Mouse (Mus musculus) neural tube, embryonic 14.5 days (tissue): Measurements from ENCODE around the gene Esrp2. TPM values are rescaled to one million over a fixed set of nuclear protein-coding genes. Genes with fewer than 3 reads are reported as not detected.

Experiments
- ATAC-seq: fragments of 200-750 bp; cut with Nextera tagmentation; 2 replicates; pipeline ENCODE4 v1.8.0; 2017; ENCODE audit warnings: low read depth, mild to moderate bottlenecking, moderate TSS enrichment, moderate library complexity
- H3K27ac ChIP-seq: fragments of 300-500 bp; sonication (generic); 2 replicates; pipeline ENCODE4 v1.5.1; 2014; ENCODE audit warnings: low read depth, mild to moderate bottlenecking, control low read depth, low read length, moderate library complexity, mixed read lengths
- H3K27me3 ChIP-seq: fragments of 300-500 bp; sonication (generic); 2 replicates; pipeline ENCODE4 v1.6.1; 2014; ENCODE audit warnings: low read length; ENCODE audit not compliant: control insufficient read depth, insufficient read depth
- H3K36me3 ChIP-seq: fragments of 300-500 bp; sonication (generic); 2 replicates; pipeline ENCODE4 v1.6.1; 2014; ENCODE audit warnings: low read length, mixed read lengths; ENCODE audit not compliant: control insufficient read depth, insufficient read depth
- H3K4me1 ChIP-seq: fragments of 300-500 bp; sonication (generic); 2 replicates; pipeline ENCODE4 v1.6.1; 2014; ENCODE audit warnings: low read length; ENCODE audit not compliant: control insufficient read depth, insufficient read depth
- H3K4me2 ChIP-seq: fragments of 300-500 bp; sonication (generic); 2 replicates; pipeline ENCODE4 v1.6.1; 2014; ENCODE audit warnings: mild to moderate bottlenecking, low read depth, low read length, control low read depth
- H3K4me3 ChIP-seq: fragments of 300-500 bp; sonication (generic); 2 replicates; pipeline ENCODE4 v1.5.1; 2014; ENCODE audit warnings: low read depth, low read length, control low read depth, mixed read lengths
- H3K9ac ChIP-seq: fragments of 300-500 bp; sonication (generic); replicated peaks from 2 replicates; pipeline ENCODE4 v1.6.1; 2014; ENCODE audit warnings: low read depth, mild to moderate bottlenecking, control low read depth, low read length, mixed read lengths
- H3K9me3 ChIP-seq: fragments of 300-500 bp; sonication (generic); 2 replicates; pipeline ENCODE4 v1.6.1; 2016; ENCODE audit warnings: low read length; ENCODE audit not compliant: control insufficient read depth
- WGBS: fragments of 180-500 bp; shearing (Covaris S2); extraction: QIAGEN DNeasy Blood & Tissue Kit; methylation state at CpG from one replicate; pipeline ENCODE4 v1.1.7; 2014; 5-methylcytosine and 5-hydroxymethylcytosine counted together
- polyA plus RNA-seq: library from polyadenylated mRNA; unstranded; fragments of >200 nt; fragmentation: Nextera tagmentation; extraction: Ambion mirVana; gene quantifications from 2 replicates; pipeline ENCODE4 v1.2.1, GENCODE M21; 2014

Esrp2 gene
- polyA plus RNA-seq, 1 experiment from 2014 or later = not detected

- Histone ChIP-seq H3K4me2 (no peak overlapping the region), H3K36me3 (no peaks in the 10 kb centered on the region), H3K9ac (no peak overlapping the region), H3K4me3 (no peak overlapping the region), H3K27me3 (peaks cover 32% of the 10 kb centered on the region), H3K9me3 (no peaks in the 10 kb centered on the region), H3K27ac (no peak overlapping the region), H3K4me1 (peaks cover 13% of the 10 kb centered on the region; the same call in 1 of the 2 replicates)
- ATAC-seq = no peak
- 67% methylated on average over 5 of the region's 5 CpGs for WGBS
Observed at GRCm38 (mm10) chr8:106140191-106140590, 3.4 kb upstream of the Esrp2 start.

- H3K27ac ChIP-seq = no peak overlapping the region
- peaks cover 46% of the 10 kb centered on the region for H3K27me3 ChIP-seq
- H3K4me1 ChIP-seq = peaks cover 13% of the 10 kb centered on the region; the same call in 1 of the 2 replicates
- WGBS = 18% methylated on average over 7 of the region's 7 CpGs
- peak overlapping the region; percentile 34 for H3K4me3 ChIP-seq
- peak overlapping the region; percentile 65 for H3K4me2 ChIP-seq
- no peak for ATAC-seq
- no peak overlapping the region for H3K9ac ChIP-seq
- H3K36me3 ChIP-seq = no peaks in the 10 kb centered on the region
- no peaks in the 10 kb centered on the region for H3K9me3 ChIP-seq
Observed at GRCm38 (mm10) chr8:106138616-106139015, 1.8 kb upstream of the Esrp2 start.

- H3K9ac ChIP-seq = peak overlapping the region; percentile 35; the same call in 1 of the 2 replicates
- H3K9me3 ChIP-seq = no peaks in the 10 kb centered on the region
- ATAC-seq = no peak
- H3K4me3 ChIP-seq = peak overlapping the region; percentile 34
- WGBS = under 1% methylated on average over 24 of the region's 24 CpGs
- H3K27ac ChIP-seq = no peak overlapping the region
- H3K36me3 ChIP-seq = no peaks in the 10 kb centered on the region
- peaks cover 13% of the 10 kb centered on the region; the same call in 1 of the 2 replicates for H3K4me1 ChIP-seq
- peak overlapping the region; percentile 65 for H3K4me2 ChIP-seq
- peaks cover 52% of the 10 kb centered on the region for H3K27me3 ChIP-seq
Observed at GRCm38 (mm10) chr8:106137906-106138477, 1.2 kb upstream of the Esrp2 start.

GRCm38 (mm10) chr8:106137218-106137905 lies 588 bp upstream of the Esrp2 start:
- Histone ChIP-seq H3K4me1 (peaks cover 13% of the 10 kb centered on the region; the same call in 1 of the 2 replicates), H3K4me2 (peak overlapping the region; percentile 69), H3K9me3 (no peaks in the 10 kb centered on the region), H3K36me3 (peaks cover 6% of the 10 kb centered on the region; the same call in 1 of the 2 replicates), H3K4me3 (peak overlapping the region; percentile 34), H3K27me3 (peaks cover 55% of the 10 kb centered on the region), H3K27ac (no peak overlapping the region), H3K9ac (peak overlapping the region; percentile 35; the same call in 1 of the 2 replicates)
- 3% methylated on average over 22 of the region's 22 CpGs for WGBS
- ATAC-seq = no peak

GRCm38 (mm10) chr8:106135672-106136071 lies 1.1 kb downstream of the Esrp2 start:
- ATAC-seq = no peak
- H3K4me2 ChIP-seq = peak overlapping the region; percentile 69; the same call in 1 of the 2 replicates
- no peaks in the 10 kb centered on the region for H3K9me3 ChIP-seq
- no peak overlapping the region for H3K9ac ChIP-seq
- 5% methylated on average over 19 of the region's 19 CpGs for WGBS
- no peak overlapping the region for H3K4me3 ChIP-seq
- H3K27ac ChIP-seq = no peak overlapping the region
- H3K36me3 ChIP-seq = peaks cover 6% of the 10 kb centered on the region; the same call in 1 of the 2 replicates
- H3K27me3 ChIP-seq = peaks cover 55% of the 10 kb centered on the region
- H3K4me1 ChIP-seq = peaks cover 13% of the 10 kb centered on the region; the same call in 1 of the 2 replicates

- Histone ChIP-seq H3K36me3 (peaks cover 6% of the 10 kb centered on the region; the same call in 1 of the 2 replicates), H3K9me3 (no peaks in the 10 kb centered on the region), H3K4me2 (no peak overlapping the region), H3K9ac (no peak overlapping the region), H3K4me1 (peaks cover 13% of the 10 kb centered on the region; the same call in 1 of the 2 replicates), H3K27me3 (peaks cover 55% of the 10 kb centered on the region), H3K4me3 (no peak overlapping the region), H3K27ac (no peak overlapping the region)
- ATAC-seq = no peak
- 28% methylated on average over 14 of the region's 14 CpGs for WGBS
Observed at GRCm38 (mm10) chr8:106134751-106135571, 1.8 kb downstream of the Esrp2 start.

GRCm38 (mm10) chr8:106133946-106134345 lies 2.8 kb downstream of the Esrp2 start:
- no peaks in the 10 kb centered on the region for H3K9me3 ChIP-seq
- WGBS = 76% methylated on average over 6 of the region's 6 CpGs
- peaks cover 6% of the 10 kb centered on the region; the same call in 1 of the 2 replicates for H3K36me3 ChIP-seq
- no peak overlapping the region for H3K27ac ChIP-seq
- H3K4me3 ChIP-seq = no peak overlapping the region
- H3K4me1 ChIP-seq = peaks cover 13% of the 10 kb centered on the region; the same call in 1 of the 2 replicates
- peaks cover 50% of the 10 kb centered on the region for H3K27me3 ChIP-seq
- H3K4me2 ChIP-seq = no peak overlapping the region
- no peak for ATAC-seq
- no peak overlapping the region for H3K9ac ChIP-seq

GRCm38 (mm10) chr8:106133526-106133925 lies 3.2 kb downstream of the Esrp2 start:
- Histone ChIP-seq H3K36me3 (peaks cover 9% of the 10 kb centered on the region), H3K4me3 (no peak overlapping the region), H3K27me3 (peaks cover 47% of the 10 kb centered on the region), H3K9ac (no peak overlapping the region), H3K4me1 (peaks cover 13% of the 10 kb centered on the region; the same call in 1 of the 2 replicates), H3K27ac (no peak overlapping the region), H3K9me3 (no peaks in the 10 kb centered on the region), H3K4me2 (no peak overlapping the region)
- WGBS = 73% methylated on average over 13 of the region's 13 CpGs
- no peak for ATAC-seq
